Mouse (Mus musculus) MEL (cell line): Measurements from ENCODE around the gene Gm20708. TPM values are rescaled to one million over a fixed set of nuclear protein-coding genes. Genes with fewer than 3 reads are reported as not detected.
A peak's percentile ranks its signal among the peaks of the same experiment; 100 is the strongest.

Experiments used
- DNase-seq: peaks from one replicate; pipeline ENCODE4 v3.0.0; 2011; ENCODE audit warnings: low read depth, low spot score
- H3K27ac ChIP-seq: 2 replicates; pipeline ENCODE4 v1.5.1; 2012; ENCODE audit warnings: low read depth, mild to moderate bottlenecking, control low read depth, low read length, moderate library complexity; ENCODE audit not compliant: control insufficient read depth
- H3K27me3 ChIP-seq, 2 experiments: fragments of 150-350 bp in 1 of 2; sonication (generic) in 1 of 2; 2 replicates each; pipeline ENCODE4 v1.6.1; 2012; ENCODE audit warnings: low read length in 2 of 2, mild to moderate bottlenecking in 2 of 2, improper control_type of control experiment in 1 of 2, moderate library complexity in 1 of 2; ENCODE audit not compliant: insufficient read depth in 2 of 2, control insufficient read depth in 1 of 2
- H3K36me3 ChIP-seq, 2 experiments: 2 replicates each; pipeline ENCODE4 v1.6.1; 2012 to 2014; ENCODE audit warnings: low read length in 2 of 2, improper control_type of control experiment in 1 of 2, inconsistent platforms in 1 of 2, mild to moderate bottlenecking in 1 of 2; ENCODE audit not compliant: insufficient read depth in 2 of 2, control insufficient read depth in 1 of 2
- H3K4me1 ChIP-seq, 2 experiments: fragments of 150-350 bp in 1 of 2; sonication (generic) in 1 of 2; 2 replicates each; pipeline ENCODE4 v1.6.1; 2012; ENCODE audit warnings: low read length in 2 of 2, improper control_type of control experiment in 1 of 2, mild to moderate bottlenecking in 1 of 2; ENCODE audit not compliant: insufficient read depth in 2 of 2, control insufficient read depth in 1 of 2
- H3K4me3 ChIP-seq, 2 experiments: fragments of 150-350 bp in 1 of 2; sonication (generic) in 1 of 2; 2 replicates each; pipeline ENCODE4 v1.5.1; 2012; ENCODE audit warnings: low read depth in 2 of 2, low read length in 2 of 2, mild to moderate bottlenecking in 2 of 2, moderate library complexity in 2 of 2, control low read depth in 1 of 2, improper control_type of control experiment in 1 of 2; ENCODE audit not compliant: control insufficient read depth in 1 of 2, insufficient read depth in 1 of 2
- H3K79me2 ChIP-seq: 2 replicates; pipeline ENCODE4 v1.6.1; 2012; ENCODE audit warnings: mild to moderate bottlenecking, low read length, moderate library complexity; ENCODE audit not compliant: control insufficient read depth, poor library complexity, insufficient read depth
- H3K9ac ChIP-seq: 2 replicates; pipeline ENCODE4 v1.6.1; 2012; ENCODE audit warnings: low read depth, mild to moderate bottlenecking, control low read depth, low read length, moderate library complexity; ENCODE audit not compliant: control insufficient read depth, poor library complexity, severe bottlenecking
- H3K9me3 ChIP-seq: fragments of 150-350 bp; sonication (generic); replicated peaks from 2 replicates; pipeline ENCODE4 v1.6.1; 2012; ENCODE audit warnings: mild to moderate bottlenecking, low read length, improper control_type of control experiment, moderate library complexity; ENCODE audit not compliant: insufficient read depth
- BHLHE40 ChIP-seq: IDR thresholded peaks from 2 replicates; pipeline ENCODE4 v1.6.1; 2012; ENCODE audit warnings: low read depth, mild to moderate bottlenecking, inconsistent platforms, low read length, improper control_type of control experiment, borderline replicate concordance
- CHD2 ChIP-seq: IDR thresholded peaks from 2 replicates; pipeline ENCODE4 v1.6.1; 2011; ENCODE audit warnings: low read length, improper control_type of control experiment
- CTCF ChIP-seq, 3 experiments: IDR thresholded peaks in 2 of 3; conservative IDR thresholded peaks in 1 of 3; 2 replicates each; pipeline ENCODE4 v1.5.1; 2011 to 2012; ENCODE audit warnings: low read length in 3 of 3, low read depth in 2 of 3, mild to moderate bottlenecking in 2 of 3, improper control_type of control experiment in 1 of 3, inconsistent platforms in 1 of 3, mixed read lengths in 1 of 3, moderate library complexity in 1 of 3; ENCODE audit not compliant: control insufficient read depth in 1 of 3, insufficient read depth in 1 of 3, poor library complexity in 1 of 3, severe bottlenecking in 1 of 3
- E2F4 ChIP-seq: IDR thresholded peaks from 2 replicates; pipeline ENCODE4 v1.6.1; 2011; ENCODE audit warnings: low read depth, low read length, improper control_type of control experiment, borderline replicate concordance
- ELF1 ChIP-seq: IDR thresholded peaks from 2 replicates; pipeline ENCODE4 v1.6.1; 2014; ENCODE audit warnings: low read depth, mild to moderate bottlenecking, inconsistent platforms, low read length, improper control_type of control experiment, moderate library complexity
- ETS1 ChIP-seq: IDR thresholded peaks from 2 replicates; pipeline ENCODE4 v1.6.1; 2012; ENCODE audit warnings: low read depth, mild to moderate bottlenecking, inconsistent platforms, low read length, improper control_type of control experiment, moderate library complexity
- GABPA ChIP-seq: IDR thresholded peaks from 2 replicates; pipeline ENCODE4 v1.6.1; 2012; ENCODE audit warnings: low read depth, mild to moderate bottlenecking, inconsistent platforms, low read length, improper control_type of control experiment, moderate library complexity
- GATA1 ChIP-seq: IDR thresholded peaks from 2 replicates; pipeline ENCODE4 v1.6.1; 2011; ENCODE audit warnings: low read depth, low read length, improper control_type of control experiment
- HCFC1 ChIP-seq: IDR thresholded peaks from 2 replicates; pipeline ENCODE4 v1.6.1; 2012; ENCODE audit warnings: low read depth, mild to moderate bottlenecking, inconsistent platforms, low read length, improper control_type of control experiment, moderate library complexity
- JUND ChIP-seq: IDR thresholded peaks from 2 replicates; pipeline ENCODE4 v1.6.1; 2011; ENCODE audit warnings: low read depth, mild to moderate bottlenecking, improper control_type of control experiment, low read length
- KAT2A ChIP-seq: conservative IDR thresholded peaks from 2 replicates; pipeline ENCODE4 v1.6.1; 2012; ENCODE audit warnings: low read depth, low read length, improper control_type of control experiment, inconsistent platforms
- MAFK ChIP-seq: IDR thresholded peaks from 2 replicates; pipeline ENCODE4 v1.6.1; 2011; ENCODE audit warnings: low read depth, mild to moderate bottlenecking, low read length, improper control_type of control experiment, borderline replicate concordance
- MAX ChIP-seq: IDR thresholded peaks from 2 replicates; pipeline ENCODE4 v1.6.1; 2011; ENCODE audit warnings: low read length, improper control_type of control experiment
- MAZ ChIP-seq: IDR thresholded peaks from 2 replicates; pipeline ENCODE4 v1.6.1; 2012; ENCODE audit warnings: low read depth, mild to moderate bottlenecking, inconsistent platforms, low read length, improper control_type of control experiment
- MEF2A ChIP-seq: IDR thresholded peaks from 2 replicates; pipeline ENCODE4 v1.6.1; 2014; ENCODE audit warnings: low read depth, mild to moderate bottlenecking, inconsistent platforms, low read length, improper control_type of control experiment; ENCODE audit not compliant: poor library complexity, insufficient replicate concordance, severe bottlenecking; ENCODE audit errors: extremely low read depth
- MXI1 ChIP-seq: IDR thresholded peaks from 2 replicates; pipeline ENCODE4 v1.6.1; 2011; ENCODE audit warnings: mild to moderate bottlenecking, low read depth, low read length, improper control_type of control experiment
- MYB ChIP-seq: IDR thresholded peaks from 2 replicates; pipeline ENCODE4 v1.6.1; 2011; ENCODE audit warnings: mild to moderate bottlenecking, low read depth, low read length, improper control_type of control experiment
- MYC ChIP-seq: IDR thresholded peaks from 2 replicates; pipeline ENCODE4 v1.6.1; 2011; ENCODE audit warnings: low read depth, mild to moderate bottlenecking, low read length, improper control_type of control experiment, moderate library complexity
- NELFE ChIP-seq: IDR thresholded peaks from 2 replicates; pipeline ENCODE4 v1.6.1; 2011; ENCODE audit warnings: low read depth, low read length, improper control_type of control experiment
- NRF1 ChIP-seq: IDR thresholded peaks from 2 replicates; pipeline ENCODE4 v1.6.1; 2014; ENCODE audit warnings: low read depth, mild to moderate bottlenecking, inconsistent platforms, low read length, improper control_type of control experiment, moderate library complexity; ENCODE audit not compliant: poor library complexity, insufficient read depth, severe bottlenecking
- POLR2A ChIP-seq, 2 experiments: IDR thresholded peaks; 2 replicates each; pipeline ENCODE4 v1.6.1; 2011 to 2012; ENCODE audit warnings: low read length in 2 of 2, mild to moderate bottlenecking in 2 of 2, control low read depth in 1 of 2, improper control_type of control experiment in 1 of 2, low read depth in 1 of 2, moderate library complexity in 1 of 2; ENCODE audit not compliant: control insufficient read depth in 1 of 2, insufficient read depth in 1 of 2, poor library complexity in 1 of 2
- POLR2AphosphoS2 ChIP-seq: IDR thresholded peaks from 2 replicates; pipeline ENCODE4 v1.6.1; 2011; ENCODE audit warnings: low read length, improper control_type of control experiment
- POLR2AphosphoS5 ChIP-seq: IDR thresholded peaks from 2 replicates; pipeline ENCODE4 v1.6.1; 2012; ENCODE audit warnings: low read depth, borderline replicate concordance, mild to moderate bottlenecking, inconsistent platforms, low read length, moderate library complexity, mixed read lengths
- RAD21 ChIP-seq: IDR thresholded peaks from 2 replicates; pipeline ENCODE4 v1.6.1; 2011; ENCODE audit warnings: mild to moderate bottlenecking, low read depth, low read length, improper control_type of control experiment
- RCOR1 ChIP-seq: IDR thresholded peaks from 2 replicates; pipeline ENCODE4 v1.6.1; 2012; ENCODE audit warnings: low read depth, mild to moderate bottlenecking, inconsistent platforms, low read length, improper control_type of control experiment
- SIN3A ChIP-seq: IDR thresholded peaks from 2 replicates; pipeline ENCODE4 v1.6.1; 2012; ENCODE audit warnings: low read length, improper control_type of control experiment, inconsistent platforms
- SMC3 ChIP-seq: IDR thresholded peaks from 2 replicates; pipeline ENCODE4 v1.6.1; 2011; ENCODE audit warnings: low read depth, low read length, improper control_type of control experiment
- TAL1 ChIP-seq: IDR thresholded peaks from 2 replicates; pipeline ENCODE4 v1.6.1; 2012; ENCODE audit warnings: mild to moderate bottlenecking, inconsistent platforms, low read length, moderate library complexity, mixed read lengths
- TBP ChIP-seq: IDR thresholded peaks from 2 replicates; pipeline ENCODE4 v1.8.0; 2011; ENCODE audit warnings: low read depth, low read length, improper control_type of control experiment
- TCF12 ChIP-seq: IDR thresholded peaks from 2 replicates; pipeline ENCODE4 v1.6.1; 2014; ENCODE audit warnings: low read depth, mild to moderate bottlenecking, inconsistent platforms, low read length, improper control_type of control experiment, moderate library complexity
- UBTF ChIP-seq: IDR thresholded peaks from 2 replicates; pipeline ENCODE4 v1.6.1; 2012; ENCODE audit warnings: low read depth, mild to moderate bottlenecking, inconsistent platforms, low read length, improper control_type of control experiment, moderate library complexity, borderline replicate concordance; ENCODE audit not compliant: insufficient read depth
- USF1 ChIP-seq: IDR thresholded peaks from 2 replicates; pipeline ENCODE4 v1.6.1; 2014; ENCODE audit warnings: low read depth, mild to moderate bottlenecking, inconsistent platforms, low read length, improper control_type of control experiment, moderate library complexity
- USF2 ChIP-seq, 2 experiments: IDR thresholded peaks; 2 replicates each; pipeline ENCODE4 v1.6.1; 2011 to 2012; ENCODE audit warnings: improper control_type of control experiment in 2 of 2, low read length in 2 of 2, borderline replicate concordance in 1 of 2, inconsistent platforms in 1 of 2, low read depth in 1 of 2, mild to moderate bottlenecking in 1 of 2; ENCODE audit not compliant: insufficient read depth in 1 of 2
- ZMIZ1 ChIP-seq: IDR thresholded peaks from 2 replicates; pipeline ENCODE4 v1.6.1; 2012; ENCODE audit warnings: low read depth, mild to moderate bottlenecking, inconsistent platforms, low read length, improper control_type of control experiment, moderate library complexity
- ZNF384 ChIP-seq: IDR thresholded peaks from 2 replicates; pipeline ENCODE4 v1.6.1; 2012; ENCODE audit warnings: low read depth, mild to moderate bottlenecking, inconsistent platforms, low read length, improper control_type of control experiment
- polyA plus RNA-seq, 2 experiments: library from polyadenylated mRNA; stranded (reverse) in 1 of 2; unstranded in 1 of 2; fragments of >175 nt in 1 of 2; fragments of >200 nt in 1 of 2; gene quantifications; 2 replicates each; pipeline versions ENCODE4 v1.2.1 to v1.2.4; 2012; ENCODE audit warnings: low replicate concordance in 2 of 2, low read depth in 1 of 2; ENCODE audit not compliant: insufficient read length in 2 of 2, insufficient read depth in 1 of 2, missing spikeins in 1 of 2
- total RNA-seq: library from RNA; depleted of rRNA; stranded (reverse); fragments of 300-350 nt; gene quantifications from 2 replicates; pipeline ENCODE4 v1.2.3, GENCODE M21; 2012

The Gm20708 gene
- total and polyA plus RNA-seq, 3 experiments: 0.70 to 0.85 TPM; not detected in 1

DNA sequence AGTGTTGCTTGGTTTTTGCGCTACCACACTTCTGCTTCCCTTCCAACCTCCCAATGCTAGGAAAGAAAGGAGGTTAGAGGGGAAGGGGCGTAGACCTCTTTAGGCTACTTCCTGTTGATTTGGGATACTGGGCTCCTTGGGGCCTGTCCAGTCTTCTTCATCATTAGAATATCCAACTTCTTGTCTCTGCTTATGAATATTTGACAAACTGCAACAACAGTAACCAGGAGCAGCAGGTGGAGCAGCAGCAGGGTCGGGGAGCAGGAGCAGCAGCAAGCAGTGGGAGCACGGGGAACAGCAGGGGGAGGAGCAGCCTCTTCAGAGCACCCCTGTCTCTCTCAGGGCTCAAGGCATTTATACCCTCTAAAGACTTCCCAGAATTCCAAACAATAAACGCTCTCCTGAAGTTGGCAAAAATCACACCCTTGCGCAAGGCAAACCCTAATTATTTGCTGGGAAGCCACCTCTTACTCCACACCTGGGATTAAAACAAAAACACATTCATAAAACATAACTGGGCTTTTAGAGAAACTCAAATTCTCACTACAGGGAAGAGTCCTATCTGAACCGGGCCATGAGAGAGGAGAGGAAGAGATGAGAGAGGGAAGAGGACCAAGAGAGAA lies 38.2 kb downstream of the Gm20708 start:
- H3K4me1 ChIP-seq: peaks cover 19 to 21% of the 10 kb centered on the region in 2 experiments
- H3K9me3 ChIP-seq: no peaks in the 10 kb centered on the region
- peak overlapping the region; percentile 67 for H3K9ac ChIP-seq
- H3K36me3 ChIP-seq: peaks cover 14 to 26% of the 10 kb centered on the region in 2 experiments
- H3K4me3 ChIP-seq: peak overlapping the region; percentile 58 to 68
- no peaks in the 10 kb centered on the region for H3K27me3 ChIP-seq
- H3K27ac ChIP-seq: peak overlapping the region; percentile 57
- DNase-seq: peak; percentile 67
- H3K79me2 ChIP-seq: peaks cover 28% of the 10 kb centered on the region
- TF ChIP-seq USF1 (0 out of 2 replicates have a peak, but pooled peaks have one; percentile 7), MXI1 (peak; percentile 53), USF2 (IDR thresholded peaks at IDR 0.05; ENCODE audit: borderline replicate concordance in 1 of 2, insufficient read depth in 1 of 2, low read depth in 1 of 2, low read length in 2 of 2) (no peak), POLR2AphosphoS2 (no peak), POLR2AphosphoS5 (no peak), ZNF384 (no peak), TCF12 (peak; percentile 43; the same call in 1 of the 2 replicates), MAZ (peak; percentile 59; the same call in 1 of the 2 replicates), KAT2A (peak; percentile 11; the same call in 1 of the 2 replicates), RAD21 (no peak), TBP (no peak), BHLHE40 (no peak), MAX (peak; percentile 54; the same call in 1 of the 2 replicates), UBTF (no peak), JUND (no peak), NELFE (peak; percentile 40), MYC (0 out of 2 replicates have a peak, but pooled peaks have one; percentile 3), CHD2 (no peak), ZMIZ1 (0 out of 2 replicates have a peak, but pooled peaks have one; percentile 25), NRF1 (no peak), GATA1 (no peak), E2F4 (0 out of 2 replicates have a peak, but pooled peaks have one; percentile 17), HCFC1 (peak; percentile 62; the same call in 1 of the 2 replicates), SMC3 (peak; percentile 13; the same call in 1 of the 2 replicates), ETS1 (peak; percentile 3; the same call in 1 of the 2 replicates), GABPA (no peak), POLR2A (IDR thresholded peaks at IDR 0.05; ENCODE audit: control insufficient read depth in 1 of 2, insufficient read depth in 1 of 2, low read depth in 1 of 2, low read length in 2 of 2, poor library complexity in 1 of 2) (no peak; a peak in 1 of 4 replicates), MEF2A (no peak), RCOR1 (no peak), MAFK (no peak), ELF1 (0 out of 2 replicates have a peak, but pooled peaks have one; percentile 28), TAL1 (no peak), CTCF (IDR thresholded peaks at IDR 0.05 in 2 of 3, conservative IDR thresholded peaks at IDR 0.05 in 1 of 3; ENCODE audit: control insufficient read depth in 1 of 3, insufficient read depth in 1 of 3, low read depth in 2 of 3, low read length in 3 of 3, poor library complexity in 1 of 3, severe bottlenecking in 1 of 3) (no peak; a peak in 1 of 6 replicates), SIN3A (peak; percentile 51), MYB (peak; percentile 31; the same call in 1 of the 2 replicates)
